Mouse (Mus musculus): ENCODE results near the gene Alkbh5. TPM values are rescaled to one million over a fixed set of nuclear protein-coding genes. Genes with fewer than 3 reads are reported as not detected.

The Alkbh5 gene
- total RNA-seq (2015) (29.8 and 30.5 TPM in 2 replicates), total RNA-seq (2017) (26.8 and 29.3 TPM in 2 replicates)

DNA sequence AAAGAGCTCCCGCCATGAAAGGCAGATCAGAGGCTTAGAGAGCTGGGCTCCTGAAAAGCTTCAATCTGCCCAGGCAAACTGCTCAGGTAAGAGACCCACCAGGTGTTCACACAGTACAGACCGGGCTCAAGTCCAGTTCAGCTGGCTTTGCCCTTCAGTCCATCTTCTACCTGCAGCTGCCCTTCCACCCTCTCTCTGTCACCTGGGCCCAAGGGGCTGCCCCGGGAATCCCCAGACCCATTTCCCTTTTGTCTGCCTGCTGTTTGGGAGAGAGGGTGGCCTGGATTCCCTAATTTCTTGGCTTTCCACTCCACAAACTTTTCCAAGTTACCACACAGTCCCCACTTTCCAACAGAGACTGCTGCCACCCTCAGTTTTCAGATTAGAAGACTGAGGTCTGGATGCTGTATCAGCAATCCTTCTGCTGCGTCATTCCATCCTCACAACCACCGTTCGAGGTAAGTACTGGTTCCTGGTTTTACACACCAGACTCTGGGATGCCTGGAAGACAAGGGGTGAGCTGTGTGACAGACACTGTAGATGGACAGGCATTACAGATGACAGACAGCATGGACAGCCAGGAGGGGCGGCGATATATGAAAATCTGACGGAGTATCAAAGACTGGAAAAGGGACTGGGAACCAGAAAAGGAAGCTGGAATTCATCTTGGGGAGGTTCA, at the start of gene Alkbh5:
TSS of gene Alkbh5 (plus strand) at position 202 of the 679 bp plus-strand sequence.
- ATAC-seq (replicated peaks; ENCODE audit: poor library complexity), result no peak

GRCm38 (mm10) chr11:60492726-60493125, 43.5 kb upstream of the Alkbh5 start:
- no peak for ATAC-seq (replicated peaks; ENCODE audit: poor library complexity)

GRCm38 (mm10) chr11:60495692-60496091, 40.5 kb upstream of the Alkbh5 start:
- ATAC-seq (replicated peaks; ENCODE audit: poor library complexity), result no peak

GRCm38 (mm10) chr11:60507281-60507680, 28.9 kb upstream of the Alkbh5 start:
- ATAC-seq (replicated peaks; ENCODE audit: poor library complexity), result no peak

GRCm38 (mm10) chr11:60508950-60509349, 27.2 kb upstream of the Alkbh5 start:
- ATAC-seq (replicated peaks; ENCODE audit: poor library complexity), result peak; percentile 85

- ATAC-seq (replicated peaks; ENCODE audit: poor library complexity), result peak; percentile 42
These were observed 26.7 kb upstream of the Alkbh5 start for GRCm38 (mm10) chr11:60509500-60509899.

DNA sequence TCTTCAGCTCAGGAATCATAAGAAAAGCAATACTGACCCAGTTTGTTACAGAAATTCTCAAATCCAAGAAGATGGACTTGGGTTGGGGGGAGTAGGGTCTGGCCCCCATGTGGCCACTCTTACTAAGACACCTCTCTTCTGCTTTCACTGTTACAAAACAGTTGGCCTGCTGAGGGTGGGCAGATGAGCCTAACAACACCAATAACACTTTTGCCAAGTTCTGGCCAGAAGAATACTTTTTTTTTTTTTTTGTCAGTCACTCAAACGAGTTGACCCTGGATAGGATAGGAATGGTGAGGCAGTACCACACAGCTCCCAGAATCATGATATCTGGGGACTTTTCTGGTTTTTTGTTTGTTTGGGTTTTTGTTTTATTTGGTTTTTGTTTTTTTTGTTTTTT, 24.3 kb upstream of the Alkbh5 start:
- ATAC-seq (replicated peaks; ENCODE audit: poor library complexity), result no peak

DNA sequence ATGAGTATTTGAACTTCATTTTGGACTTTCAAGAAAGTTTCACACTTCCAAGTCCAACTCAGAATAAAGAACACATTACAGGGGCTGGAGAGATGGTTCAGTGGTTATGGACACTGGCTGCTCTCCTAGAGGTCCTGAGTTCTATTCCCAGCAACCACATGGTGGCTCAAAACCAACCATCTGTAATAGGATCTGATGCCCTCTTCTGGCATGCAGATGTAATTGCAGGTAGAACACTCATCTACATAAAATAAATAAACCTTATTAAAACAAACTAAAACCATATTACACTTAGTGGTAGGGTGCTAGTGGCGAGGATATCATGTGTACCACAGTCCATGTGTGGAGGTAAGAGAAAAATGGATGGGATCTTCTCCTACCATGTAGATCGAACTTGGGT, 23.7 kb upstream of the Alkbh5 start:
- no peak for ATAC-seq (replicated peaks; ENCODE audit: poor library complexity)

DNA sequence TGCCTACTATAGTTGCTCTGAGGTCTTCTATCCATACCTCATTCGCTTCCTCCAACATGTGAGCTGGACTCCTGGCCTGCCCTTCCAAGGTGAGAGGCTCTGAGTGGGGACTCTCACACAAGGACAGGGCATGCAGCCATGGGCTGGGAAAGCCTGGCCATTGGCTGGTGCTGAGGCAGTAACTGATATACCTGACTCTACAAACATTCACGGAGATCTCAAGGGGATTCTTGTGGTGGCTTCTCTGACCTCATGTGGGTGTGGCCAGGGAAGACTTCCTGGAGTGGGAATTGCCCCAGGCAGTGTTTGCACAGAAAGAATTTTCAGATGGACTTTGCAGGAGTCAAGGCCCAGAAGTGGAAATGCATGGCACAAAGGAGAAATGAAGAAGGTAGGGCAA, 21.2 kb upstream of the Alkbh5 start:
- ATAC-seq (replicated peaks; ENCODE audit: poor library complexity), result no peak

DNA sequence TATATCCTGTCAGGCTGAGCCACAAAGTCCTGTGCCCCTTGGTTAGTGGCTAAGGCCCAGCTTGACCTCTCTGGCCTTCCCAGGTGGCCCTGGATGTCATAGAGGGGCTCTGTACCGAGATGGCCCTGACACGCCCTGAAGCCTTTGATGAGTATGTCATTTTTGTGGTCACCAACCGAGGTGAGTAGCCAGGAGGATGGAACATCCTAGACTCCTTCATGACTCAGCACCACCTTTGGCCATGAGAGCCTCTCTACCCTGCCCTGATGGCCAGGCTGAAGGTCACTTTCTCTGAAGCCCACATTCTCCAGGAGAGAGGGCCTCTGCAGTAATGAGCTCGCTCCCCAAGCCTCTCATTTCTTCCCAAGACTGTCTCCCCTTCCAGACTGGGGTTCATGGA, 17.9 kb upstream of the Alkbh5 start:
- ATAC-seq (replicated peaks; ENCODE audit: poor library complexity), result no peak

- ATAC-seq (replicated peaks; ENCODE audit: poor library complexity), result no peak
These were observed 14.2 kb upstream of the Alkbh5 start for GRCm38 (mm10) chr11:60522027-60522426.

- ATAC-seq (replicated peaks; ENCODE audit: poor library complexity), result no peak
These were observed 13.4 kb upstream of the Alkbh5 start for GRCm38 (mm10) chr11:60522661-60523365.

GRCm38 (mm10) chr11:60526461-60526860, 9.7 kb upstream of the Alkbh5 start:
- ATAC-seq (replicated peaks; ENCODE audit: poor library complexity), result no peak

GRCm38 (mm10) chr11:60535676-60536075, 505 bp upstream of the Alkbh5 start:
- no peak for ATAC-seq (replicated peaks; ENCODE audit: poor library complexity)

DNA sequence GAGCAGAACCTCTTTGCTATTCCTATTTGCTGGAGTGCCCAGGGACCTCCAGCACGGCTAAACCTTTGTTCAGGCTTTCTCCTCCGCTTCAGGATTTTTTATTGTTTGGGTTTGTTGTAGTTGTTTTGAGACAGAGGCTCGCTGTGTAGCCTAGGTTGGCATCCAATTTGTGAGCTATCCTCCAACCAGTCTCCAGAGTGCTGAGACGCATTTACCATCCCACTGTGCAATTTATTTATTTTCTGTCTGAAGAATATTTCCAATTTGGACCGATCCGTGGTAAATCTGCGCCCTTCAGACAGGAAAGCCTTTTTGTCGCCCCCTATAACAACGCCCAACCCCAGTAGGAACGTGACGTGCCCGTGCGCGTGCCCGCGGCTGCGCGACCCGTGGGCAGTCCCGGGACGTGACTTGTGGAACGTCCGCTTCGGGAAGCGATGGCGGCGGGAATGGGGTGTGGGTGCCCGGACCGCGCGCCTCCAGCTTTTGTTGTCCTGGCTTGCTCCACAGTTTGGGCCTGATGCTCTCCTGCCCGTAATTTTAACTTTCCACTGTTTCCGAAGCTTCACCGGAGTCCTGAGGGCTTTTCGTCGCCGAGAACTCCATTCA, 782 bp downstream of the Alkbh5 start:
- peak; percentile 60 for ATAC-seq (replicated peaks; ENCODE audit: poor library complexity)

DNA sequence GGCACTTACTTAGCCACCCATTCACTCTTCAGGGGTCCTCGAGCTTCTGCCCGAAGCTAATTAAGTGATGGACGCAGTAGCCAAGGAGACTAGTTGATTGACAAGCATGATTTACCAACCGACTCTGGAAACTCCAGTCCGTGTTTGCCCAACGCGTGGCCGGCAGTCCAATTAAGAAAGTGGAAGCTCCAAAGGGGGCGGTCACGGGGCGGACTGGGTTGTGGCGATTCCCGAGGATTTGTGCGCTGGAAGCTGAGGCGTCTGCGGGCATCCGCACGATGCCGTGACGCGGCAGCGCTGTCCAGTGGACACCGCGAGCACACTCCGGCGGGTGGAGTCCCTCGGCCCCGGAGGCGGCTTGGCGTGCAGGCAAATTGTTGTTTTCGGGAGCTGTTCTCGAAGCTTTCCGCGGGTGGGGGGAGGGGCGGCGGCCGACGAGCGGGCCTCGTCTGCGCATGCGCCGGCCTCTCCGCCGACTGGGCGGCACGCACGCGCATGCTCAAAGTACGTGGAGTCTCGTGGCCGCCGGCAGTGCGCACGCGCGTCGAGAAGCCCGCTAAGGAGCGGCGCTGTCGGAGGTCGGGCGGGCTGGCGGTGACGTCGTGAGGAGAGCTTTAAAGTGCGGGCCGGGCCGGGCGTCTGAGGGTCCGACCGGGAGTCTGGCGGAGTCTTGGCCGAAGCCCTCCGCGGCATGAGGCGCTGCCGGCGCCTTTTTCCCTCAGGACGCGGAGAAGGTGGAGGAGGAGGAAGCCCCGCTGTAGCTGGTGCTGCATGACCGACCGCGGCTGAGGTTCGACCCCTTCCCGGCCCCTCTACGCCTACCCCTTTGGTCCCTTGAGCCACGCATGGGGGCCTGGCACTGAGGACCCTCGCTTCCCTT, 1.5 kb downstream of the Alkbh5 start:
- ATAC-seq (replicated peaks; ENCODE audit: poor library complexity), result peak; percentile 86

DNA sequence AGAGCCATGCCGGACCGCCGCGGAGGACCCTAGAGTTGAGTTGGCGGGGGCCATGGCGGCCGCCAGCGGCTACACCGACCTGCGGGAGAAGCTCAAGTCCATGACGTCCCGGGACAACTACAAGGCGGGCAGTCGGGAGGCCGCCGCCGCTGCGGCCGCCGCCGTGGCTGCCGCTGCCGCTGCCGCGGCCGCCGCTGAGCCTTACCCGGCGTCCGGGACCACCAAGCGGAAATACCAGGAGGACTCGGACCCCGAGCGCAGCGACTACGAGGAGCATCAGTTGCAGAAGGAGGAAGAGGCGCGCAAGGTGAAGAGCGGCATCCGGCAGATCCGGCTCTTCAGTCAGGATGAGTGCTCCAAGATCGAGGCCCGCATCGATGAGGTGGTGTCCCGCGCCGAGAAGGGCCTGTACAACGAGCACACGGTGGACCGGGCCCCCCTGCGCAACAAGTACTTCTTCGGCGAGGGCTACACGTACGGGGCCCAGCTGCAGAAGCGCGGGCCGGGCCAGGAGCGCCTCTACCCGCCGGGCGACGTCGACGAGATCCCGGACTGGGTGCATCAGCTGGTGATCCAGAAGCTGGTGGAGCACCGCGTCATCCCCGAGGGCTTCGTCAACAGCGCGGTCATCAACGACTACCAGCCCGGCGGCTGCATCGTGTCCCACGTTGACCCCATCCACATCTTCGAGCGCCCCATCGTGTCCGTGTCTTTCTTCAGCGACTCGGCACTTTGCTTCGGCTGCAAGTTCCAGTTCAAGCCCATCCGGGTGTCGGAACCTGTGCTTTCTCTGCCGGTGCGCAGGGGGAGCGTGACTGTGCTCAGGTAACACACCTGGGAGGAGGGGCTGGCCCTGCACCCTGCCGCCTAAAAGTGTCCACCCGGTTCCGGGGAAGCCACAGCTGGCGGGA, 2.4 kb downstream of the Alkbh5 start:
- ATAC-seq (replicated peaks; ENCODE audit: poor library complexity), result peak; percentile 21

- ATAC-seq (replicated peaks; ENCODE audit: poor library complexity), result no peak
These were observed 3.4 kb downstream of the Alkbh5 start for GRCm38 (mm10) chr11:60539540-60539939.

DNA sequence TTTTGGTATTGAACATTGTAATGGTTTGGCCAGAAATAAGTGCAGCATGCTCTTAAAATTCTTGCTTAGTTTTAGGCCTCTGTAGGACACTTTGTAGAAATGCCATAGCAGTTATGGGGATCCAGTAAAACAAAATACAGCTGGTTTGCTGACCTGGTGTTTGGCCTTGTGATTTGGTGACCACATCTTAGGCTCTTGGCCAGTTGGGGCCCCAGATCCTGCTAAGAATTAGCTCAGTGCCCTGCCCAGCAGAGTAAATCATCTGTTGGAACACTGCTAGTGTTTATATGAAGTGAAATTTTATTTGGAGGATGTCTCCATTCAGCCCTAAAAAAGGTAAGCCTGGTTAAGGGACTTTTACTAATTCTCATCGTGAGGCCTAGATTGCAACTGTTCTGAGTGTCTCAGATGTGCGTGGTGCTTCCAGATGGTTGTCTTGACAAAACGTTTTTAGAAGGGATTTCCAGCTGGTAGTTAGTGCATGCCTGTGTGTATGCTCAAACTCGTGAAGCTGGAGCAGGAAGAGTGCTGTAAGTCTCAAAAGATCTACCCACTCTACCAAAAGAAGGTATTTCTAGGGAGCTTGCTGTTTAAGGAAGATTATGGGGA, 3.9 kb downstream of the Alkbh5 start:
- ATAC-seq (replicated peaks; ENCODE audit: poor library complexity), result no peak

GRCm38 (mm10) chr11:60540761-60541160, 4.6 kb downstream of the Alkbh5 start:
- no peak for ATAC-seq (replicated peaks; ENCODE audit: poor library complexity)

All from megakaryocyte progenitor cell, adult 5-6 weeks (primary cell).